Comparison of ENCODE assay signal across 19 mouse cellular contexts in genomic region chr10:30132243-30132642, GRCm38 (mm10).
"Had no signal": no experiment of that assay in that cellular context is flagged by ENCODE, and none has a peak within 500 bp of the region (broad histone marks: within the 10 kb centered on the region; RNA-seq: fewer than 3 reads in every experiment).

No protein-coding gene starts in this region.

- DNase-seq: lung, adult 18-20 months; lung, embryonic 14.5 days; lung, postnatal 10 days; lung, postnatal 4 days; midbrain, embryonic 14.5 days; retina, postnatal 1 day; right cerebral cortex, adult 18-20 months; right cerebral cortex, postnatal 25 days; right cerebral cortex, postnatal 4 days; spleen, adult 18-20 months; thymus, adult 18-20 months; thymus, postnatal 14 days; thymus, postnatal 4 days had no signal

- H3K4me2 ChIP-seq: lung, embryonic 14.5 days; midbrain, embryonic 12.5 days; neural tube, embryonic 13.5 days; neural tube, embryonic 15.5 days had no signal

- H3K4me3 ChIP-seq: midbrain, embryonic 10.5 days; midbrain, embryonic 12.5 days; myocyte; neural tube, embryonic 13.5 days; neural tube, embryonic 15.5 days had no signal

- H3K4me1 ChIP-seq: midbrain, embryonic 10.5 days; midbrain, embryonic 12.5 days; neural tube, embryonic 13.5 days; neural tube, embryonic 15.5 days had no signal

- H3K27ac ChIP-seq: midbrain, embryonic 10.5 days; midbrain, embryonic 12.5 days; neural tube, embryonic 13.5 days; neural tube, embryonic 15.5 days had no signal

- H3K27me3 ChIP-seq: midbrain, embryonic 12.5 days; neural tube, embryonic 13.5 days; neural tube, embryonic 15.5 days had no signal

- H3K9me3 ChIP-seq: midbrain, embryonic 10.5 days; midbrain, embryonic 12.5 days; neural tube, embryonic 15.5 days had no signal

- ATAC-seq: midbrain, embryonic 16.5 days had no signal

- H3K9ac ChIP-seq: lung, embryonic 14.5 days; midbrain, embryonic 12.5 days; neural tube, embryonic 13.5 days; neural tube, embryonic 15.5 days had no signal

- H3K36me3 ChIP-seq: midbrain, embryonic 10.5 days; midbrain, embryonic 12.5 days; neural tube, embryonic 13.5 days; neural tube, embryonic 15.5 days had no signal
